10 mouse cellular contexts compared by ENCODE assay signal in the genomic region with DNA sequence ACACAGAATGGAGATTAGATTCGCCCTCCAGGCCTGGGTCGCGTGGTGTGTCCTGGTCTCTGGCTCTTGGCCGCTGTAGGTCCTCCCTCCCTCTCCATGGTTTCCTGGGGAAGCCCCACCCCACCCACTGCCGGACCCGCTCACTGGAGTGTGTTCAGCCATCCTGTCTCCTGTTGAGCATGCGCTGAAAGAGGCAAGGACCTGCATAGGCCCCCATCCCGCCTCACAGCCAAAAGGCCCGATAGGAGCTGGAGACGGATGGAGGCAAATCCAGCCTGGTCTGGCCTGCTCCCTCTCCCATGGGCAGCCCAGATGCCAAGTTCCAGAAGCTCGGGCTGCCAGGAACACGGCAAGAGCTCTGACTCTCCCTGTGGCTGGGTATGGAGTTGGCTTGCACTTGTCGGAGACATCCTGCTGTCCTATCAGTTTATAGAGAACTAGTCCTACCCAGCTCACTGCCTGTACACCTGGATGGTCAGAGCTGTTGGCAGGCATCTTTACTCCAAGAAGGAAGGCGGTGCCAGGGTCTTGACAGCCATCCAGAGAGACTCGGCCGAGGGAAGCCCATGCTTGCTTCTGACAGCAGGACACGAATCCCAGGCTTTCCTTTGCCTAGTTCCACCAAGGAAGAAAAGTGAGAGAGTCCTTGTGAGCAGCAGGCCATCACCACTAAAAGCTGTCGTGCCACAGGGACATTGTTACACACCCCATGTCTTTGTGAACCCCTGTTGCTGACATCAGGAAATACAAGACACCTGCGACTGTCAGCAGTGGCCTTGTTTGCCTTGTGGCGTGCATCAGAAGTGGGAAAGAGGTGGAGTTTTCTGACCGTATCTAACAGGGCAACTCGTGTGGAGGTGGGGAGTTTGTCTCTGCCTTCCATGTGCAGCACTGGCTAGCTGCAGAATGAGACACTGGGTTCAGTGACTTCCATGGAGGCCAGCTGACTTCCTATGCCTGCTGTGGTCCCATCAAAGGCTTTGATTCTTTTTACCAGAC.
DNase-seq lines count a peak whose midpoint lies in the region; ATAC-seq lines count a peak whose summit lies in the region.
"Had no signal": no experiment of that assay in that cellular context is flagged by ENCODE, and none has a peak within 500 bp of the region (broad histone marks: within the 10 kb centered on the region; RNA-seq: fewer than 3 reads in every experiment).

No protein-coding gene starts in this region.

- peak overlapping the region; percentile 31; the same call in 1 of the 2 replicates for H3K27ac ChIP-seq in heart, embryonic 10.5 days
- H3K27ac ChIP-seq in midbrain, embryonic 13.5 days: 0 out of 2 replicates have a peak overlapping the region, but pooled peaks have one; percentile 26
- H3K27ac ChIP-seq: macrophage had no signal

- no peaks in the 10 kb centered on the region for H3K9me3 ChIP-seq in heart, embryonic 10.5 days
- no peaks in the 10 kb centered on the region for H3K9me3 ChIP-seq in midbrain, embryonic 13.5 days

- ATAC-seq in midbrain, embryonic 13.5 days: peak; percentile 90
- ATAC-seq in erythroid progenitor cell, adult 5-6 weeks (replicated peaks; ENCODE audit: low FRiP score, poor library complexity, severe bottlenecking): no peak

- H3K9ac ChIP-seq in midbrain, embryonic 13.5 days (replicated peaks): no peak overlapping the region

- H3K36me3 ChIP-seq in heart, embryonic 10.5 days: no peaks in the 10 kb centered on the region
- no peaks in the 10 kb centered on the region for H3K36me3 ChIP-seq in midbrain, embryonic 13.5 days

- 67% methylated on average over 22 of the region's 22 CpGs for WGBS in heart, embryonic 10.5 days
- 63% methylated on average over 22 of the region's 22 CpGs for WGBS in midbrain, embryonic 13.5 days

- H3K4me2 ChIP-seq in midbrain, embryonic 13.5 days (replicated peaks): 0 out of 2 replicates have a peak overlapping the region, but pooled peaks have one; percentile 0

- H3K4me1 ChIP-seq in heart, embryonic 10.5 days: peaks cover 29% of the 10 kb centered on the region
- peaks cover 22% of the 10 kb centered on the region for H3K4me1 ChIP-seq in midbrain, embryonic 13.5 days (replicated peaks)

- H3K4me3 ChIP-seq in heart, embryonic 10.5 days: no peak overlapping the region
- H3K4me3 ChIP-seq in midbrain, embryonic 13.5 days (replicated peaks): no peak overlapping the region

- DNase-seq in heart, embryonic 10.5 days (ENCODE audit: low spot score): no peak
- no peak for DNase-seq in heart, adult 8-10 months (ENCODE audit: low spot score)
- DNase-seq in brain, adult 2 months (ENCODE audit: low read depth, low spot score): peak; percentile 8
- DNase-seq in kidney, adult 18-20 months: peak; percentile 9
- DNase-seq in gastrocnemius, adult 8-10 months (ENCODE audit: low spot score in 2 of 2): no peak
- no peak for DNase-seq in left cerebral cortex, adult 18-20 months (ENCODE audit: low spot score in 2 of 2)

- H3K27me3 ChIP-seq in heart, embryonic 10.5 days (ENCODE audit: insufficient read depth, poor library complexity, severe bottlenecking): peaks cover 73% of the 10 kb centered on the region
- peaks cover 17% of the 10 kb centered on the region; the same call in 1 of the 2 replicates for H3K27me3 ChIP-seq in midbrain, embryonic 13.5 days
- H3K27me3 ChIP-seq: CH12.LX had no signal

Comparison
In these comparisons a context has a peak if more than half of its experiments do, and no peak if none do; other contexts are left out.
1. DNase-seq: peak in brain, adult 2 months (single experiment) and kidney, adult 18-20 months (single experiment); none in heart, embryonic 10.5 days (single experiment), heart, adult 8-10 months (single experiment), gastrocnemius, adult 8-10 months (0 of 2) and left cerebral cortex, adult 18-20 months (0 of 2).